In the genomic region with DNA sequence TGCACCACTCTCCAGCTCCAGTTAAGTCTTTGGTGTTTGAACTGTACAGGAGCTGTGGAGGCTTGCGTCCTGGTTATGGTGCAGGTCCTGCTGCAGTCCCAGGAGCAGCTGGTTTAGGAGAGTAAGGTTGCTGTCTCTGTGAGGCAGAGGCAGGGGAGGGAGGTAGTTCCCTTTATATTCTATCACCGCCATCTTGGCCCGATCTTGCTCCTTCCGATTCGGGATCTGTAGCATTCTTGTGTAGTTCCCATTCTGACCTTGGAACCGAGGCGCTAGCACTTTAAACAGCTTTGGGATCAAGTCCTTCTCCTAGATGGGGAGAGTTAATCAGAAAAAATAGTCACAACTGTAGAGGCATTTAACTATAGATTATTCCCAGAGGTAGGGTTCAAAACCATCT, we compare ENCODE assay signal across 7 mouse cellular contexts. TPM values are rescaled to one million over a fixed set of nuclear protein-coding genes. Genes with fewer than 3 reads are reported as not detected.
DNase-seq lines count a peak whose midpoint lies in the region; ATAC-seq and TF ChIP-seq lines count a peak whose summit lies in the region.

No protein-coding gene starts in this region.

- H3K9me3 ChIP-seq in lung, postnatal 0 days (ENCODE audit: low read length): no peaks in the 10 kb centered on the region
- H3K9me3 ChIP-seq in limb, embryonic 11.5 days (ENCODE audit: control insufficient read depth, low read length): no peaks in the 10 kb centered on the region
- no peaks in the 10 kb centered on the region for H3K9me3 ChIP-seq in stomach, embryonic 15.5 days

- H3K4me3 ChIP-seq in lung, postnatal 0 days (ENCODE audit: low read depth, low read length): peak overlapping the region; percentile 81
- peak overlapping the region; percentile 77 for H3K4me3 ChIP-seq in embryonic fibroblast, embryonic 13.5 days (ENCODE audit: insufficient read depth, low read length)
- H3K4me3 ChIP-seq in limb, embryonic 11.5 days (ENCODE audit: low read depth, low read length): peak overlapping the region; percentile 84
- peak overlapping the region; percentile 70 for H3K4me3 ChIP-seq in stomach, embryonic 15.5 days (replicated peaks)

- no peak for TF ChIP-seq CTCF in lung, postnatal 0 days (IDR thresholded peaks at IDR 0.05)
- no peak for TF ChIP-seq CTCF in embryonic fibroblast, embryonic 13.5 days (IDR thresholded peaks at IDR 0.05; ENCODE audit: borderline replicate concordance, insufficient read depth, low read length)

- TF ChIP-seq EP300 in lung, postnatal 0 days (IDR thresholded peaks at IDR 0.05): no peak

- ATAC-seq in lung, postnatal 0 days: no peak
- ATAC-seq in limb, embryonic 11.5 days (ENCODE audit: insufficient number of reproducible peaks, low FRiP score, low TSS enrichment, low read depth): no peak
- no peak for ATAC-seq in stomach, embryonic 15.5 days (ENCODE audit: insufficient read depth, low FRiP score, low read depth)

- WGBS in lung, postnatal 0 days: 65% methylated on average over 7 of the region's 7 CpGs
- WGBS in limb, embryonic 11.5 days: 87% methylated on average over 7 of the region's 7 CpGs
- WGBS in stomach, embryonic 15.5 days: 75% methylated on average over 7 of the region's 7 CpGs

- no peak for TF ChIP-seq POLR2A in embryonic fibroblast, embryonic 13.5 days (IDR thresholded peaks at IDR 0.05; ENCODE audit: low read depth, low read length)

- H3K4me1 ChIP-seq in lung, postnatal 0 days (ENCODE audit: insufficient read depth, low read depth, low read length): no peaks in the 10 kb centered on the region; the same call in 1 of the 2 replicates
- H3K4me1 ChIP-seq in embryonic fibroblast, embryonic 13.5 days (ENCODE audit: control insufficient read depth, insufficient read depth, low read length): no peaks in the 10 kb centered on the region
- peaks cover 5% of the 10 kb centered on the region; the same call in 1 of the 2 replicates for H3K4me1 ChIP-seq in limb, embryonic 11.5 days (ENCODE audit: control insufficient read depth, insufficient read depth, low read length)
- H3K4me1 ChIP-seq in stomach, embryonic 15.5 days: peaks cover 10% of the 10 kb centered on the region

- DNase-seq in lung, postnatal 0 days (ENCODE audit: low spot score): peak; percentile 18
- DNase-seq in lung, adult 18-20 months: no peak
- DNase-seq in limb, embryonic 11.5 days (ENCODE audit: low spot score): no peak
- no peak for DNase-seq in gastrocnemius, adult 8-10 months (ENCODE audit: low spot score in 2 of 2)
- no peak for DNase-seq in layer of hippocampus, adult 9-10 months (ENCODE audit: low spot score)

- no peaks in the 10 kb centered on the region for H3K36me3 ChIP-seq in lung, postnatal 0 days (ENCODE audit: insufficient read depth, low read length)
- peaks cover 6% of the 10 kb centered on the region for H3K36me3 ChIP-seq in limb, embryonic 11.5 days (ENCODE audit: control insufficient read depth, insufficient read depth, low read length)
- H3K36me3 ChIP-seq in stomach, embryonic 15.5 days: peaks cover 6% of the 10 kb centered on the region; the same call in 1 of the 2 replicates

- H3K27ac ChIP-seq in lung, postnatal 0 days (ENCODE audit: low read length): no peak overlapping the region
- no peak overlapping the region for H3K27ac ChIP-seq in embryonic fibroblast, embryonic 13.5 days (ENCODE audit: insufficient read depth, low read length)
- H3K27ac ChIP-seq in limb, embryonic 11.5 days (replicated peaks; ENCODE audit: low read depth, low read length): no peak overlapping the region
- peak overlapping the region; percentile 80; the same call in 1 of the 2 replicates for H3K27ac ChIP-seq in stomach, embryonic 15.5 days

- H3K4me2 ChIP-seq in lung, postnatal 0 days (replicated peaks; ENCODE audit: low read depth, low read length): peak overlapping the region; percentile 91
- peak overlapping the region; percentile 71 for H3K4me2 ChIP-seq in limb, embryonic 11.5 days (ENCODE audit: low read depth, severe bottlenecking)
- H3K4me2 ChIP-seq in stomach, embryonic 15.5 days: peak overlapping the region; percentile 61

- H3K9ac ChIP-seq in lung, postnatal 0 days (replicated peaks; ENCODE audit: low read depth): peak overlapping the region; percentile 92
- H3K9ac ChIP-seq in limb, embryonic 11.5 days (ENCODE audit: low read length): peak overlapping the region; percentile 93; the same call in 1 of the 2 replicates
- H3K9ac ChIP-seq in stomach, embryonic 15.5 days: peak overlapping the region; percentile 88

- H3K27me3 ChIP-seq in lung, postnatal 0 days (replicated peaks; ENCODE audit: insufficient read depth, low read length): no peaks in the 10 kb centered on the region
- no peaks in the 10 kb centered on the region for H3K27me3 ChIP-seq in limb, embryonic 11.5 days (ENCODE audit: control insufficient read depth, insufficient read depth, low read length)
- H3K27me3 ChIP-seq in stomach, embryonic 15.5 days (replicated peaks): no peaks in the 10 kb centered on the region

RNA-seq across cellular contexts. Expression of gene Mrpl17, which starts 1.1 kb away (rescaled TPM):
- 257 and 270 TPM in 2 replicates for polyA plus RNA-seq in lung, postnatal 0 days (2015; fragmentation: Nextera tagmentation; extraction: Ambion mirVana)
- polyA plus RNA-seq in embryonic fibroblast, embryonic 13.5 days (2011; ENCODE audit: insufficient read length, low read depth, missing spikeins): 129 and 140 TPM in 2 replicates
- polyA plus RNA-seq in limb, embryonic 11.5 days (2014; fragmentation: Nextera tagmentation; extraction: Ambion mirVana): 319 and 328 TPM in 2 replicates
- polyA plus RNA-seq in stomach, embryonic 15.5 days (2015; fragmentation: Nextera tagmentation; extraction: Ambion mirVana): 405 and 416 TPM in 2 replicates
- total RNA-seq in gastrocnemius, adult 8-10 months (2022): 100 to 1,000 TPM; 108 to 123 (median 112) TPM

RNA-seq across cellular contexts. Expression of gene Dchs1, which starts 22.4 kb away (rescaled TPM):
- polyA plus RNA-seq in lung, postnatal 0 days (2015; fragmentation: Nextera tagmentation; extraction: Ambion mirVana): 3.0 and 3.4 TPM in 2 replicates
- polyA plus RNA-seq in embryonic fibroblast, embryonic 13.5 days (2011; ENCODE audit: insufficient read length, low read depth, missing spikeins): 12.8 and 28.6 TPM in 2 replicates
- 22.8 and 25.5 TPM in 2 replicates for polyA plus RNA-seq in limb, embryonic 11.5 days (2014; fragmentation: Nextera tagmentation; extraction: Ambion mirVana)
- polyA plus RNA-seq in stomach, embryonic 15.5 days (2015; fragmentation: Nextera tagmentation; extraction: Ambion mirVana): 8.6 and 10.4 TPM in 2 replicates
- 1 to 10 TPM; 1.4 to 2.1 (median 1.7) TPM for total RNA-seq in gastrocnemius, adult 8-10 months (2022)

RNA-seq across cellular contexts. Expression of gene Tpp1, which starts 57.8 kb away (rescaled TPM):
- polyA plus RNA-seq in lung, postnatal 0 days (2015; fragmentation: Nextera tagmentation; extraction: Ambion mirVana): 107 and 110 TPM in 2 replicates
- 200 and 265 TPM in 2 replicates for polyA plus RNA-seq in embryonic fibroblast, embryonic 13.5 days (2011; ENCODE audit: insufficient read length, low read depth, missing spikeins)
- 35.9 and 41.7 TPM in 2 replicates for polyA plus RNA-seq in limb, embryonic 11.5 days (2014; fragmentation: Nextera tagmentation; extraction: Ambion mirVana)
- 69.5 and 73.3 TPM in 2 replicates for polyA plus RNA-seq in stomach, embryonic 15.5 days (2015; fragmentation: Nextera tagmentation; extraction: Ambion mirVana)
- total RNA-seq in gastrocnemius, adult 8-10 months (2022): 10 to 100 TPM; 35.3 to 54.3 (median 47.8) TPM
